Mouse (Mus musculus) adrenal gland, postnatal 10 days (tissue): Measurements from ENCODE around the gene Podn. TPM values are rescaled to one million over a fixed set of nuclear protein-coding genes. Genes with fewer than 3 reads are reported as not detected.

ENCODE experiments used
- DNase-seq: peaks from one replicate; pipeline ENCODE4 v3.0.0; 2021; ENCODE audit warnings: mixed read lengths
- total RNA-seq, 2 experiments: library from RNA; stranded (reverse); gene quantifications; 2 replicates each; pipeline ENCODE4 v1.2.3; 2021

Podn gene
- total RNA-seq, 2 experiments from 2014 or later: 7.0 to 7.4 TPM

DNA sequence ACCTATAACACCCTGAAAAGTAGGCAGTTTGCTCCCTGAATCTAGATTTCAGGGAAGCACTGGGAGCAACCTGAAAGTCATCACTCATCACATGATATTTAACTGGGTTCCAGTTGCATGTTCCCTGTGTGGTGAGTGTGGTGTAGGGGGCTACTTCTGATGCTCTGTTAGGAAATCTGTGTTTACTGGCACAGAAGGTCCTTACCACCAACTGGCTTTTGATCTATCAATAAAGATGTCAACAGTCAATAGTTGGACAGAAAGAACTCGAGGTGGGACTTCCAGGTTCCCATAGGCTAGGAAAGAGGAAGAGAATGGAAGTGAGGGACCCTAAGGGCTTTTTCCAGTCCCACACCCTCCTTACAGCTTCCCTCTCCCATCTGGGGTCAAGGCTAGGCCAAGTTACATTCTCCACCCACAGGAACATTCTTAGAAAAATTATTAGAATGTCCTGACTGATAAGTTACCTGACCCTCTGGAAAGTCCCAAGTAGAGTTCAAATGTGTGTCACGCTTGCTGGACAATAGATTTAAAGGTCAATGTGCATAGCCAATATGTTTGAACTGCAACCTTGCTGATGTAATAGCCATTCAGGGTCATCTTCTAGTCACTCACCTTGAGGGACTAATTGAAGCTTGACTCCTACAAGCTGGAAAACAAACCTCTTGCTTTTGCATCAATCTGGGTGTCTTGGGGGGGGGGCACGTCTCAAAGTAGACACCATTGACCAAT is 18.9 kb downstream of the Podn start:
- no peak for DNase-seq

DNA sequence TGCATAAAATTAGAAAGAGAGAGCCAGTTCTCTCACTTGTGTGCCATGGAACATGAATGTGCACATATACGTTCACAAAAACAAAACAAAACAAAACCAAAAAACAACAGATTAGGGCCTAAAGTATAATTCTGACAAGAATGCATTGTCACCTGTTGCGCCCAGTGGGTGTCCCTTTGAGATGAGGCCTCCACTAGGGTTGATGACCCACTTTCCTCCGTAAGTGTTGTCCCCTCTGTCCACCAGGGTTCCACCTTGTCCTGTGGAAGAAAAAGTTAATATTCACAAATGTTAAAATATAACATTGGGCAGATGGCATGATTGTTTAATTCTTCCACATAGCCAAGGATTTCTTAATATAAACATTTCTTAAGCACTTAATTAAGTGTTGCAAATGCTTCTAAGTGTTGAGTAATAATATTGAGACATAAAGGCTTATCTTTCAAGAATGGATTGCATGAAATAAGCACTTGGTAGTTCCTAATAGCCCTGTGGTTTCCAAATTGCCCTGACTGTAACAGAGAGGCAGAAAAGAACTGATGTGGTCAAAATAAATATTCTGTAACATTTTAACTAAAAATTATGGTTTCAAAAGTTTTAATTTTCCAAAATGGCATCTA is 21.9 kb downstream of the Podn start:
- no peak for DNase-seq

DNA sequence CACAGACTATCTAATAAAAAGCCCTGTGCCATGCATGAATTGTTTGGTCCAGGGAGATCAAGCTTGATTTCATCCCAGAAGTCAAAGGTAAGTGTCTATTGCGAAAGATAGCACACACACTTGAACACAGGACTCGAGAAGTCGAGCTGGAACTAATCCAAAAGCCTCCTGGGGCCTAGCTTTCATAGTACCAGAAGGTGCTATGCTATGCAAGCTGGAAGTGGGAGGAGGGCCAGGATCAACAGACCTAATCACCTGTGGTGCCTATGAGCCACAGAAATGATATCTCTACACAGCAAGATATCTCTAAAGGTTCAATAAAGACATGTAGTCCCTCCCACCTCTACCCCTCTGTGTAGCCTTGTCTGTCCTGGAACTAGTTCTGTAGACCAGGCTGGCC is 24.2 kb downstream of the Podn start:
- no peak for DNase-seq

DNA sequence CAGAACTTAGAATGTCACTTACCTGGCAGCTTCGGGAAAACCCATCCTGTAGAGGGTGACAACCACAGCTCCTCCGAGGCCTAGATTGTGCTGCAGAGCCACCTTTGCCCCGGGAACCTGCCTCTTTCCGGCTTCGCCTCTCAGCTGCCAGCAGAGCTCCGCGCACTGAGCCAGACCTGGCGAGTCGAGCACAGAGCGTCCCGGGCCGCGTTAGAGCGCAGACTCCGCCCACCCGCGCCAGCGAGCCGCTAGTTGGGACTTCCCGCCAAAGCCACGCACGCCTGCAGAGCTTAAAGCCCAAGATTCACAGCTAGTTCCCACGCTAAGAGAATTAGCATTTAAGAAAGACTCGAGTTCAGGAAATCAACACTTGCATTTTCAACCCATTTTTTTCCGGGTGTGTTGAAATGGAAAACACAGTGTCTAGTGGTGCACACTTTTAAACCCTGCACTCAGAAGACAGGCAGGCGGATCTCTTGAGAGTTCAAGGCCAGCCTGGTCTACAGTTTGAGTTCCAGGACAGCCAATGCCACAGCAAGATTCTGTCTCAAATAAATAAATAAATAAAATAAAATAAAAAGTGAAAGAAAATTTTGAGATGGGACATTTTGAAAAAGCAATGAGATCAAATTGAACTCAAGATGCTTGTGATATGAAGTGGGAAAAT is 24.9 kb downstream of the Podn start:
- DNase-seq: peak; percentile 97

DNA sequence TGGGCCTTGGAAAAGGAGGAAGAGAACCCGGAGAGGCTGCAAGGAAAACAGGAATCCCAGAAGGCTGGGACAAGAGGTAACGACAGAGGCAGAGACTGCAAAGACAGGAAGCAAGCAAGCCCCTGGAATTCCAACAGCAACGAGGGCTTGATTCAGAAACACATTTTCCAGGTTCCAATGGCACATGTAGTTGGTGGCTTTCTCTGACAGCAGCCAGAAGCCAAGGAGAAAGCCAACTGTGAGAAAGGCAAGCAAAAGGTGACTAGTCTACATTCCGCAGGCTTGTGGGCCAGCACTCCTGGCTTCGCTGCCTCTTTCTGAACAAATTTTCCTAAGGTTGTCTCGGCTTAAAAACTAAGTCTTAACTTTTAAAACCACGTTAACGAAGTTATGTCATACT is 25.5 kb downstream of the Podn start:
- DNase-seq: peak; percentile 50

DNA sequence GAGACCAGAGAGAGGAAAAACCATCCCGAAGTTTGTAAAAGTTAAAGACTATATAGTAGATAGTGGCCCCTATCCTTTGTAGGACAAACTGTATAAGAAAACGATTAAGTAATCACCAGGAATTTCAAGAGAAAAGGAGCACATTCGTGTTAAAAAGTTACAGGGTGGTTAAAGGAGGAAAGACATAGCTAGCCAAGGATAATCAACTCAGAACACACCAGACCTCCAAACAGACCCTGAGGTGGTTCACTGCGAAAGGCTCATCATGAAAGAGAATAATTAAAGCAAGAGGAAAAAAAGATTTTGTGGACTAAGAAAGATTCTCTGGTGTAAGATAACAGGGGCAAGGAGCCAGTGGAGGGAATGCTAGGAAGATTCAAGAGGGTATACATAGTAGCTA is 26.0 kb downstream of the Podn start:
- DNase-seq: no peak

DNA sequence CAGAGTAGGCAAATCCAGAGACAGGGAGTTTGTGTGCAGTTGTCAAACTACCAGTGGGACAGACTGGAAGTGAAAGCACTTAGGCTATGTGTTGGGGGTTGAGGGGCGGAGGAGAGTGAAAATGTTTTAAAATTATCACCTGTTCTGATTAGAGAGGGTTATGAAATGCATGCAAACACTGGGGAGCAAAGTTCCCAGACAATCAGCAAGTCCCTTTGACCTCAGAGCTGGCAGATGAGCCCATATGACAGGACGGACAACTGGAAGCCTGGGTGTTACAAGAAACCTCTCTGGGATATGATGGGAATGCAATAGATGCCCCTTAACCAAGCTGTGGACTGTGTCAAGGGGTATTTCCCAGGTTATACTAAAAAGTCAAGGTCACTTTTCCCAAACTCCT is 28.2 kb downstream of the Podn start:
- DNase-seq: no peak

DNA sequence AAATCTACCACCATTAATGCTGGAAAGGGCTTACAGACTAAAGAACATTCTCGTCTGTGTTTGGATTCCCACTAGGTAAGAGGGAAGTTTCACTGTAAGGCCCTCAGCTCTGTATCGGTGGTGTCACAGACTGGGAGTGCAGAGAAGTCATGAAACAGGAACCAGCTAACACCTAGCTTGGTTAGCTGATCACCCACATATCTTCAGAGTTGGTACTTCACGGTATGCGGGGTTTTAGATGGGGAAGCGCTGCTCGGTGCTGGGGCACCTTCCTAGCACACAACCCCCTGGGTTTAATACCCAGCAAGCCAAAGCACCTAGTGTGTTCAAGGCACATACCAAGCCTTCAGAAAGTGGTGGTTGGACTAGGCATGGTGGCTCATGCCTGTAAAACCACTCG is 29.0 kb downstream of the Podn start:
- DNase-seq: no peak

DNA sequence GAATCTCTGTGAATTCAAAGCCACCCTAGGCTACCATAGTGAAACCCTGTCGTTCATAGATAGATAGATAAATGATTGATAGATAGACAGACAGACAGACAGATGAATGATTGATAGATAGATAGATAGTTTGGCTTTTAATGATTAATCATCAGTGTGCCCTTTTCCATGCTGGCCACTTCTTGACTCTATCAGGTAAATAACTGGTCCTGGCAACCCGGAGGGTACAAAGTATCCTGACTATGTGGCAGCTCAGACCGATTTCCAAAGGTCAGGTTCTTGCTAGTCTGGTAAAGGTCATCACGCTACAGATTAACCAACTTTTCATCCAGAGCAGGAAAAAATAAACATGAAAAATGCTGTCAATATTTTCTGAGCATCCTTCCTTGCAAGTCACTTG is 29.7 kb downstream of the Podn start:
- no peak for DNase-seq

DNA sequence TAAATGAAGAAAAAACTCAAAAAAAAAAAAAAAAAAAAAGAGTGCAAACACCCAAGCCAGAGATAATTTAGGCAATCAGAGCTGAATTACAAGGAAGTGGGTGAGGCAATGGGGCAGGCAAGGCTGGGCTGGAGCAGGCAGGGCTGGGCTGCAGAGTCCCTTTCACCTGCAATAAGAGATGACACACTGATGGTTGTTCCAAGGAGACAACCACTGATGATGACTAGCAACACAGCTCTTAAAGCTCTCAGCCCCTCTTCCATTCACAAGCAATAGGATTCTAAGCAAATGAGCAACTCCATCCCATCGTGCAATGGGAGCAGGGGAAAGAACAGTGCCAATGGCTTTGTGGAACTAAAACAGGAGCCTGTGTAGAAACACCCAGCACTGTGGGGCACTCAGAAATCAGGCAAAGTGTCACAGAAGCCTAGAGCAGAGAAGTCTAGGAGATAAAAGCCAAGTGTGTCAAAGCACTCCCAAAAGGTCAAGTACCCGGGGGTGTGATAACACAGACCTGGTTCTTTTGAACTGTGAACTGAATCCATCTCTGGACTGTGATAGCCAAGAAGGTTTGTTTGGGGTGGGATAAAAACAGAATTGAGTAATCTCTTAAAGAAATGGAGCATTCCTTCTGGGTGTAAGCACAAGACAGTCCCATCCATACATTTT is 30.9 kb downstream of the Podn start:
- DNase-seq: peak; percentile 42

DNA sequence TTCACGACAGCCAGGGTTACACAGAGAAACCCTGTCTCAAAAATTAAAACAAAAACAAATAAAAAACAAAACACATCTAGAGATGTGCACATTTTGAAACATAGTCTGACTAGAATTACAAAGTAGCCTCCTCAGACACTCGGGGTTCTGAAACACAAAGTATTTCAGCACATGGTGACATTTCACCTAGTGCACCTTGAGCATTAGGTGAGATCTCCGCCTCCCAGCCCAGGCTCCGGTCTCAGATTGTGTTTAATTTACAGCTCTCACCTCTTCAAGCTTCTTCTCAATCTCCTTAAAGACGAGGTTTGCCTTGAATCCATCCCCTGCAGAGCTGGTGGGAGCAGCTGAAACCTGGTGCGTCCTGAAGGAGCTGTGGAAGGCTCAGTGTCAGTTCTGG is 32.6 kb downstream of the Podn start:
- no peak for DNase-seq

DNA sequence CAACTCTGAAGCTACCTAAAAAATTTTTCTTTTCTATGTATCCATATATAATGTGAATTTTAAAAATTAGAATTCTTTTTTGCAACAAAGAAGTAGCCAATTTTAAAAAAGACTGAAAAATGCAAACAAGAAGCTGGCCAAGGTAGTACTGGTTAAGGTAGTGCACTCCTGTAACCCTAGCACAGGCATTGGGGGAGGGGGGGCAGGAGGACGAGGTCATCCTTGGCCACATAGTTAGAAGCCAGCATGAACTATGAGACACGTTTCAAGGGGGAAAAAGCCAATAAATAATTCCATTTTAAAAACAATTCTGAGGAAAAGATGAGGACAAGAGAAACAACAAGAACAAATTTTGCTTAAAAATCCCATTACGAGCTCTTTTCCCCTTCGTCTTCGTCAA is 33.7 kb downstream of the Podn start:
- no peak for DNase-seq

DNA sequence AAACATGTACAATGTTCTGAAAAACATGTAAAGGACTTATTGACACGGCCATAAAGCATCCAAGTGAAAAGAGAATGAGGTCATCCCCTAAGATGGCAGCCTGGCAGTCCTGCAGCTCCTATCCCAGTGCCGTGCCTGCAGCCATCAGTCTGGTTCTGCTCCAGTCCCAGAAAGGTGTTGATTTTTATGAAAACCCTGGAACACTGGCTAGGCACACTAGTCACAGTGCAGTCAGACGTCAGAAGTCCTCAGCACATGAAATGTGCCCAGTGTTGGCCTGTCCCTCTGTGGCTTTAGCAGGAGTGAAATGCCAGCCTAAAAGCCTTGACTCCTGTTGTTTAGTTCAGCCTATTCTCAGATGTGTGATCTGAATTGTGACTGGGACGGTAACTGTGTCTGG is 35.5 kb downstream of the Podn start:
- DNase-seq: no peak

DNA sequence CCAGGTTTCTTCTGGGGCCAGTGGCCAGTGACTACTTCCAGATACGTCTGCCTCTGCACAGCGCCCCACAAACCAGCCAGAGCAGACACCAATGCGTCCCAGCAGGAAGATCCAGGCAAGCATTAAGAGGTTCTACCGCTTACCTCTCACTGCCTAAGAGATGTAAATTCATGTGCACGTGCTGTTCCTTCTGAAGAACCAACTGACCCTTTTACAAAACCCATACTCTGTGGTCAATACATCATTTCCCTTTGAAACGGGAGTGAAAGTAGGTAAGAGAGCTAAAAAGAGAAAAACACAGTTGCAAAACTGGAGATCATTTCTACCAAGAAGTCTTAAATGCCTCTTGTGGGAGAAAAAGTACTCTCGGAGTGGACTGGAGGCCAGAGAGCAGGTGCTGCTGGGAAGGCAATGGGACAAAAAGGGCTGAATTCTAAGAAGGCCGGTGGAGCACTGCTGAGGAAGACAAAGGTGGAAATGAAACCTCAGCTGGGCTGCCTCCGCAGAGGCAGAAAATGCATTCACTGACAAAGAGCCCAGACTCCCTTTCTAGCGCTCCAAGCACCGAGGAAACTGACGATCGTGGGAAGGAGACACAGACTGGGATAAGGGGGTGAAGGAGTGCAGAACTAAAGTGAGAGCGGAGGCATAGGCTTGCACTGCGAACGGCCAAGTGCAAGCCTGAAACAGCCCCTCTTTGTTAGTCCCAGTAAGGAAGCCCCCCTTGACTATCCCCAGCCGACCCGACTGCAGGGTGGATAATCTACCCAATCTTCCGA is 36.5 kb downstream of the Podn start:
- no peak for DNase-seq

DNA sequence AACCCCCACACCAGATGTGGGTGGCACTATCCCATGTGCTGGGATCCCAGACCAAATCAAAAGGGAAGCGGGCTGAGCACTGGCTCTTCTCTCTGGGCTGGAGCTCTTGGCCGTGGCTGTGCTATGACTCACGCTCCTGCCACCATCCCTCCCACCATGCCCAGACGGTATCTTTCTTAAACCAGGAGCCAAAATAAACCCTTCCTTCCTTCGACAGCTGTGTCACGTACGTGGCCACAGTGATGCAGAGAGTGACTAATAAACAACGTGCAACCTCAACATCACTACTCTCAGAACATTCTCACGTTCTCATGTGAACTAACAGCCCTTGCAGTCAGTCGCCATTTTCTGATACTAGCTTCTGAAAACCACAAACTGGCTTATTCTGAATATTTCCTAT is 38.1 kb downstream of the Podn start:
- DNase-seq: peak; percentile 27

DNA sequence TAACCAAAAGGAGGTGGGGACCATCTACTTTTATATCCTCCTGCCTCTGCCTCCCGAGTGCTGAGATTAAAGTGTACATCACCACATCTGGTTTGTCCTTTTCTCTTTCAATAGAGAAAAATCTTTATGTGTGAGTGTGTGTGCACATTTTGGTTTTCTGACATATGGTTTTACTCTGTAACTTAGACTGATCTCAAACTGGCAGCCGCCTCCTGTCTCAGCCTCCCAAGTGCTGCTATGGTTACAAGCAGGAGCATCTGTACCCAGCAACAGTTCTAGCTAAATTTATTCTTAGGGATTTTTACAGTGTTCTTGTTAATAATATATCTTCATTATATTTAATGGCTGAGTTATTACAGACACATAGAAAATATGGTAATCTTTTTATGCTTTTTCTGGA is 39.0 kb downstream of the Podn start:
- DNase-seq: no peak

DNA sequence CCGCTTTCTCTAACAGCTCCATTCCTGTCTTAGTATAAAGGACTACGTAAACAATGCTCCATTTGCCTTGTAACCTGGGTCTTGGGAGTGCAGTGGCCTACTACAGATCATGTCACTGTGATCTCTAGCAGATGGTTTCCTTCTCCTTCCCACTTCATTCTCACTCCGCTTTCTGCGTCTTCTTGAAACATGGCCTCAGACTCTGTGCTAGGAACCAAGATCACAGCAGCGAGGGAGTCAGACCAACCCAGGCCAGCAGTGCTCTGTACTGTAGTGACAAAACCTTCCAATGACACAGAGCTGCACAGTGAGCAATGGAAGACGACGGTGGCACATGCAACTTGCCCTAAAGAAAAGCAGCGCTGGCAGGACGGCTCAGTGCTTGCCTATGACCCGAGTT is 40.4 kb downstream of the Podn start:
- DNase-seq: no peak

DNA sequence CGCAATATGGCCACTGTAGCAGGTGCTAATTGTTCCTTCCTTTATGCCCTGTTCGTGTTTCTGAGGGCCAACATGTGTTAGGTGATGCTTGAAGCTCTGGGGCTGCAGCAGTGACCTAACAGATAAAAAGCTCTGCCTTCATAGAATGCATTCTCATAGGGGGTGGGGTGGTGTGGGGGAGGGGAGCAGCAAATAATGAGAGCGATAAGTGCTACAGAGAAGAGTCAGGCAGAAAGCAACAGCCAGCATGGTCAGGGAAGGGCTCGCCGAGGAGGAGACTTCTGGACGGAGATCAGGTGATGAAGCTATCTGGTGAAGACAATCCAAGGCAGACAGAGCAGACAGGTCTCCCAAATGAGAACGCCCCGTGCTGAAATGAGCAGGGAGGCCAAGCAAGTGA is 43.6 kb downstream of the Podn start:
- DNase-seq: no peak

DNA sequence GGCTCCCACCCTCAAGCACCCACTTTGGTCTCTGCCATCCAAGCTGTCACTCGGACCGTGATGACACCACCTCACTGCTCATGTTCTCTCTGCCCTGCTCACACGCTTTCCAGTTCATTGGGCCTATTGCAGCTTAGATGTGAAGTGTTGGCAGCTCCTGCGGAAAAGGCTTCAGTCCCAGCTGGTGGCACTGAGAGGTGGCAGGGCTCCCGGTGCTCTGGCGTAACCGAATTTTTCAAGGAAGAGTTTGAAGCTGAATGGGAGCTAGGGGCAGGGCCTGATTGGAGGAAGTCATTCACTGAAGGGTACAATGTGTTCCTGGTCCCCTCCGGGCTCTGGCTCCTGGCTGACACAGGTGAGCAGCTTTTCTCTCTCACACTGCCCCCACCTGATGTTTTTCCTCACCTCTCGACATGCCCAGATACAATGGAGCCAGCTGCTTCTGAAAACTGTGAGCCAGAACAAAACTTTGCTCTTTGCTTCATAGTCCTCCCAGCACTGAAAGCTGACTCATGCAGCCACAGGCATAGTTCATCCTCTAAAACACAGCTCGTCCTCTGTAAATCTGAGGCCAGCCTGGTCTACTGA is 44.5 kb downstream of the Podn start:
- peak; percentile 42 for DNase-seq

DNA sequence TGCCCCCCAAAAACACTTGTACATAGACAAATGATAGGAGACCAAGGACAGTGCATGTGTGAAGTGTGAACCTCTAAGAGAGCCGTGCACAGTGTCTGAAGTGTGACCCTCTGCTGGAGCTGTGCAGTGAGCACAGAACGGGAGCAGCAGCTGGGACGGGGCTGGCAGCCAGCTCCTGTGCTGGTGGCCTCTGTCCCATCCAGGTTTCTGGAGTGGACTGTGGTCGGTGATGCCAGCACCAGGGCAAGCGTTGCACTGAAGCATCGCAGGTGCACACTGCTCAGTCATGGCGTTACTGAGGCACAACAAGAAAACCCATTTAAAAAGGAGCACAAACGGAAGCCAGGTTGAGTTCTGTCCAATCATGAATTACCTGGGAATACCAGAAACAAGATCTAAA is 50.1 kb downstream of the Podn start:
- DNase-seq: no peak

DNA sequence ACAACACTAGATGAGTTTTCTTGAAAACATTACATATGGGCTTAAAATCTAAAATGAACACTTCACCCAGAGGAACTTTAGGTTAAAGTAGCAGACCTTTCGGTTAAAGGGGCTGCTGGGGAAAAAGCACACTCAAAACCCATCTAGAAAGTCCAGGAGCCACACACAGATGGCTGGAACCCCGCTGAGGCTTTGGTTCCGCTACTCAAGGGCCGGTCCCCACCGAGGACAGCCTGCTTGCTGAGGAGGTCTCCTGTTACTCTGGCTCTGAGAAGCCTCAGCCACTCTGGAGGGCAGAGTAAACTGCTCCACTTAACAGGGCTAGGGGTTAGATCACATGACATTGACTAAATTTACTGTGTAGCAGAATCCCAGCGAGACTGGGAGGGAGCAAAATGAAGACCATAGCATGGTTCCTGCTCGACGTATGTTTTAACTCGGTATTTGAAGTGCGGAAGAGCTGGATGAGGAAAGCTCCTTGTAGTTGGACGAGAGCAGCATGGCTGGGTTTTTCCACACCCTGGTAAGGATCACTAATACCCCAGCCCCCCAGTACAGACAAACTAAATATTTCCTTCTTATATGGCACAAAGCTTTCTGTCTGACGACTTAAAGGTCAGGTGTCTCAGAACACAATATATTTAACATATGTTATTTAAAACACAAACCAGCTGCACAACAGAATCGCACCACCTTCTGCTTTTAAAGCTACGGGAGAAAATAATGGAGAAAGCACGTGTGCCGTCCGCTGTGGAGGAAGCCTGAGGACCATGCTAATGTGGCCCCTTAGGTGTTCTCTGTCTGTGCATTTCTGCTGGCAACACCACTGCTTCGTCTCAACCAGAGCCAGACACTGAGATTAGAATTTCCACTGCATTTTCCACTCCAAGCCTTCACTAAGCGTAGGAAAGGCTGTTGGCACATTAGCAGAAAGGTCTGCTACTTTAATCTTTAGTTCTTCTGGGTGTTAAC is 50.8 kb downstream of the Podn start:
- no peak for DNase-seq
